Mouse (Mus musculus): ENCODE data around the gene Chchd2. TPM values are rescaled to one million over a fixed set of nuclear protein-coding genes. Genes with fewer than 3 reads are reported as not detected.

The Chchd2 gene
- polyA plus RNA-seq, 1 experiment: 915 TPM

- peaks cover 75% of the 10 kb centered on the region for H3K36me3 ChIP-seq (replicated peaks; ENCODE audit: low read length)
- no peak for TF ChIP-seq GATA1 (IDR thresholded peaks at IDR 0.05; ENCODE audit: borderline replicate concordance, low read length)
- H3K27me3 ChIP-seq (replicated peaks): no peaks in the 10 kb centered on the region
- H3K4me3 ChIP-seq (replicated peaks): no peak overlapping the region
- H3K9me3 ChIP-seq: no peaks in the 10 kb centered on the region
- no peaks in the 10 kb centered on the region for H3K4me1 ChIP-seq
Observed at GRCm38 (mm10) chr5:129855163-129855562, 32.1 kb downstream of the Chchd2 start.

DNA sequence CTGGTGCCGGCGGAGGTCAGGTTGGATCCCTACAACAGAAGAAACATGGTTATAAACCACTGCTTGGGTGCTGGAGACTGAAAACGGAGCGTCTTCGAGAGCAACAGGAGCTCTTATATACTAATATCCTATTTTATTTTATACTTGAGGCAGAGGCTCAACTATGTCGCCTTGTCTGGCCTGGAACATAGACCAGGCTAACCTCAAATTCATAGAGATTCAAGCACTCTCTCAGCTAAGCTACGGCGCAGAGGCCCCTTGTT lies 39.8 kb downstream of the Chchd2 start:
- peaks cover 35% of the 10 kb centered on the region for H3K36me3 ChIP-seq (replicated peaks; ENCODE audit: low read length)

DNA sequence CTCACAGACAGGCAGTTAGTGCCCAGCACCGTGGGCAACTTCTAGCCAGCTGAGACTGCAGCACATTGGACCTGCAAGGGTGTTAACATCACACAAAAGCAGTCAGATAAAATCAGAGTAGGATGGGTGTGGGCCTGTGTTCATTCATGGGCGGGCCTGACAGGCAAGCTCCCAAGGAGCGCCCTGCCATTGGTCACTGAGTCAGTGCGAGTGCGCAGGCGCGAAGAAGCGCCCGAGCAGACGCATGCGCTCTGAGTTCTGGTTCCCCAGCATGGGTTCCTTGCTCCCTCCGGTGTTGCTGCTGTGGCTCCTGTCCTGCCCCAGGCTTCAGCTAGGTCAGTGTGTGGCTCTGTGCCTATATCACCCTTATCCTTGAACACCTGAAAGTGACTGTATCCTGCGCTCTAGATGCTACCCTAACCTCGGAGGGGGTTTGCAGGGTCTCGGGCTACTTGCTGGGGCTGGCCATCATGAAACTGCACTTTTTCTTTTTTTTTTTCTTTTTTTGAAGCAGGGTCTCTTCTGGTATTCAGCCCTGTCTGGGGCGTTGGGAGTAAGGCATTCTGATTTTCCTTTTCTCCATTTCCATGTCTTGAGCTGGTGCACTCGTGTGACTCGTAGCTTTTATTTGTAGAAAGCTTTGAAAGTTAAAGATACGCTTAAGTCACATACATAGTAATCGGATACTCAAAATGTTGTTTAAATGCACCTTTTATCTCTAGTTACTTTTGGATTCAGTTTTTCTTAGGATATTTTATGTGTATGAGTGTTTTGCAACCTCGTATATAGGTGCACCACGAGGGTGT lies 40.3 kb downstream of the Chchd2 start, which contains the start of gene Sumf2:
Gene Sumf2, plus strand, starts transcription at position 235 of the 806 bp plus-strand sequence.
- TF ChIP-seq GATA1 (IDR thresholded peaks at IDR 0.05; ENCODE audit: borderline replicate concordance, low read length) (no peak), FLI1 (IDR thresholded peaks at IDR 0.05; ENCODE audit: low read length) (no peak)
- Histone ChIP-seq H3K36me3 (replicated peaks; ENCODE audit: low read length) (peaks cover 34% of the 10 kb centered on the region), H3K4me1 (peaks cover 17% of the 10 kb centered on the region)

More for the DNA sequence above, 39.8 kb downstream of the Chchd2 start:
- no peak for TF ChIP-seq GATA1 (IDR thresholded peaks at IDR 0.05; ENCODE audit: borderline replicate concordance, low read length)
- no peak for TF ChIP-seq FLI1 (IDR thresholded peaks at IDR 0.05; ENCODE audit: low read length)
- Histone ChIP-seq H3K4me1 (peaks cover 17% of the 10 kb centered on the region), H3K9me3 (0 out of 2 replicates have a peak, but pooled peaks cover 4% of the 10 kb centered on the region), H3K4me3 (replicated peaks) (peak overlapping the region; percentile 92), H3K27me3 (replicated peaks) (no peaks in the 10 kb centered on the region)

DNA sequence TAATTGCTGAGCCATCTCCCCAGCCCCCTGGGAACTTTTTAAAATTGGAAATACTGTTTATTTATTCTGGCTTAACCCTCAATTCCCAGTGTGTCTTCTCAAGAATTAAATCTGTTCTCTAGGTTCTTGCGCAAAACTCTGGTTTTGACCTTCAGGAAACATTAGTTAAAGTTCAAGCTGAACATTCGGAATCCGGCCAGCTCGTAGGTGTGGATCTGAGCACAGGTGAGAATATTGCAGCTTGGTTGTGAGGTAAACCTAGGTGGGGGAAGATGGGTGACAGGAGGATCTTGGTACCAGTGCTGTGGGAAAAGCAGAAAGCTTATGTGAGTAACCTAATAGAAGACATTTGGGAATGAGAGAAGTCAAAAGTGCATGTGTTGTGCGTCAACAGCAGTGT lies 42.4 kb downstream of the Chchd2 start:
- peaks cover 26% of the 10 kb centered on the region for H3K36me3 ChIP-seq (replicated peaks; ENCODE audit: low read length)
- H3K4me1 ChIP-seq: peaks cover 17% of the 10 kb centered on the region
- H3K4me3 ChIP-seq (replicated peaks): no peak overlapping the region
- 0 out of 2 replicates have a peak, but pooled peaks cover 4% of the 10 kb centered on the region for H3K9me3 ChIP-seq
- TF ChIP-seq FLI1 (IDR thresholded peaks at IDR 0.05; ENCODE audit: low read length) (no peak), GATA1 (IDR thresholded peaks at IDR 0.05; ENCODE audit: borderline replicate concordance, low read length) (no peak)
- no peaks in the 10 kb centered on the region for H3K27me3 ChIP-seq (replicated peaks)

More for the DNA sequence above, 40.3 kb downstream of the Chchd2 start, which contains the start of gene Sumf2:
- peak within 1 kb of the TSS; percentile 92 for H3K4me3 ChIP-seq (replicated peaks)
- 0 out of 2 replicates have a peak, but pooled peaks cover 4% of the 10 kb centered on the region for H3K9me3 ChIP-seq
- H3K27me3 ChIP-seq (replicated peaks): no peaks in the 10 kb centered on the region

Other genes starting within 250 kb of the Chchd2 start
- gene Zfp11, start 217.4 kb downstream of the Chchd2 start, polyA plus RNA-seq (2012; ENCODE audit: insufficient read depth, low replicate concordance): not detected in 2 replicates
- not detected in 2 replicates for gene Sept14, start 179.0 kb downstream of the Chchd2 start, polyA plus RNA-seq (2012; ENCODE audit: insufficient read depth, low replicate concordance)
- gene Mrps17, start 172.0 kb downstream of the Chchd2 start, polyA plus RNA-seq (2012; ENCODE audit: insufficient read depth, low replicate concordance): 21.1 TPM in 1 of 2 replicates, not detected in the other
- 4.0 and 15.2 TPM in 2 replicates for gene Nipsnap2, start 162.4 kb downstream of the Chchd2 start, polyA plus RNA-seq (2012; ENCODE audit: insufficient read depth, low replicate concordance)
- gene Psph, start 100.0 kb downstream of the Chchd2 start, polyA plus RNA-seq (2012; ENCODE audit: insufficient read depth, low replicate concordance): 22.7 and 35.1 TPM in 2 replicates
- 17.8 and 32.9 TPM in 2 replicates for gene Sumf2, start 40.5 kb downstream of the Chchd2 start, polyA plus RNA-seq (2012; ENCODE audit: insufficient read depth, low replicate concordance)
- gene Zbed5, start 8.3 kb upstream of the Chchd2 start, polyA plus RNA-seq (2012; ENCODE audit: insufficient read depth, low replicate concordance): 2.8 TPM in 1 of 2 replicates, not detected in the other
- gene Phkg1, start 11.1 kb upstream of the Chchd2 start, polyA plus RNA-seq (2012; ENCODE audit: insufficient read depth, low replicate concordance): 0.19 TPM in 1 of 2 replicates, not detected in the other
- gene Nupr1l, start 21.1 kb upstream of the Chchd2 start, polyA plus RNA-seq (2012; ENCODE audit: insufficient read depth, low replicate concordance): 2.4 TPM in 1 of 2 replicates, not detected in the other
- gene Vkorc1l1, start 54.5 kb upstream of the Chchd2 start, polyA plus RNA-seq (2012; ENCODE audit: insufficient read depth, low replicate concordance): 3.5 and 13.7 TPM in 2 replicates
- gene Gusb, start 115.6 kb upstream of the Chchd2 start, polyA plus RNA-seq (2012; ENCODE audit: insufficient read depth, low replicate concordance): 8.4 and 20.3 TPM in 2 replicates
- 16.1 and 48.0 TPM in 2 replicates for gene Asl, start 141.8 kb upstream of the Chchd2 start, polyA plus RNA-seq (2012; ENCODE audit: insufficient read depth, low replicate concordance)
- gene Crcp, start 141.8 kb upstream of the Chchd2 start, polyA plus RNA-seq (2012; ENCODE audit: insufficient read depth, low replicate concordance): 11.4 TPM in 1 of 2 replicates, not detected in the other
- gene Tpst1, start 185.9 kb upstream of the Chchd2 start, polyA plus RNA-seq (2012; ENCODE audit: insufficient read depth, low replicate concordance): 1.1 and 6.0 TPM in 2 replicates

All from megakaryocyte, embryonic 14.5 days (primary cell).